Mouse (Mus musculus) adrenal gland, adult 2 months (tissue): ENCODE results near the gene Coro7. TPM values are rescaled to one million over a fixed set of nuclear protein-coding genes. Genes with fewer than 3 reads are reported as not detected.
"Not testable (repeated sequence)": the region's sequence is repeated elsewhere in the genome, so short reads cannot be mapped to it uniquely, and the experiment has no call there.

Source experiments
- DNase-seq: peaks from one replicate; pipeline ENCODE4 v3.0.0; 2021
- polyA plus RNA-seq: library from polyadenylated mRNA; depleted of rRNA; stranded (reverse); fragments of >200 nt; gene quantifications from 2 replicates; pipeline ENCODE4 v1.2.3, GENCODE M21; 2012
- total RNA-seq, 2 experiments: library from RNA; stranded (reverse); gene quantifications; 2 replicates each; pipeline ENCODE4 v1.2.3; 2021

Gene Coro7
- total and polyA plus RNA-seq, 3 experiments = 27.3 to 58.0 (median 35.5) TPM

DNA sequence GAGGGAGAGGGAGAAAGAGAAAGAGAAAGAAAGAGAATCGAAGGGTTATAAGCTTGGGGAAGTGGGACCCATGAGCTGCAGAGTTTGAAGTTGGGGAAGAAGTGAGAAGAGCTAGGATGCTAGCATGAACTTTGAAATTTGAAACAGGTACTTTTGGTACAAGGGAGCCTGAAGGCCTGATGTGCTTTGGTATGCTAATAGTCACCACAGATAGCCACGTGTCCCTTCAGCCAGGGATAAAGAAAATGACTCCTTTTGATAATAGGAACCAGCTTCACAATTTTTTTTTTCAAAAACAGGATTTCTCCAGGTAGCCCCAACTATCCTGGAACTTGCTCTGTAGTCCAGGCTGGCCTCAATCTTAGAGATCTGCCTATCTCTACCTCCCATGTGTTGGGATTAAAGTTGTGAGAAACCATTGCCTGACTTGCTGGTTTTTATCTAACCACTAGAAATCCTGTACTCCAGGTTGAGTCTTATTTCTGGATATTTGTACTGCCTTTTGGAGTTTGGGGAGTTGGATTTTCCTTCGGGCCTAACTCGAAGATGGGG lies 3.1 kb upstream of the Coro7 start:
- DNase-seq = no peak

- not testable (repeated sequence) for DNase-seq
Observed at GRCm38 (mm10) chr16:4680922-4681455, 1.4 kb upstream of the Coro7 start.

- no peak for DNase-seq
Observed at GRCm38 (mm10) chr16:4678080-4678479, 1.5 kb downstream of the Coro7 start.

DNA sequence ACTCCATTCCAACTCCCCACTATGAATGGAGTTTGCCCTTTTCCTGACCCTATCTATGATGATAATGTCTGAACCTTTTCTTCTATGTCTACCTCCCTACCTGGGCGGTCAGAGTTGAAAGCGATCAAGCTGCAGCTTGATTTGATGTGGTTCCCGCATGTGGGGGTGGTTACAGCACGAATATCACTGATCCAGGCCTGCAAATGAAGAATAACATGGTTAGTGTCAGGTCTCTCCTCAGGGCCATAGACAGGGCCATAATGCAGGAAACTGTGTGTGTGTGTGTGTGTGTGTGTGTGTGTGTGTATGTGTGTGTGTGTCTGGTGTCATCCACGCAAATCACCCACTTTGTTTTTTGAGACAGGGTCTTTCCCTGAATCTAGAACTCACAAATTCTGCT lies 2.7 kb downstream of the Coro7 start:
- no peak for DNase-seq

DNA sequence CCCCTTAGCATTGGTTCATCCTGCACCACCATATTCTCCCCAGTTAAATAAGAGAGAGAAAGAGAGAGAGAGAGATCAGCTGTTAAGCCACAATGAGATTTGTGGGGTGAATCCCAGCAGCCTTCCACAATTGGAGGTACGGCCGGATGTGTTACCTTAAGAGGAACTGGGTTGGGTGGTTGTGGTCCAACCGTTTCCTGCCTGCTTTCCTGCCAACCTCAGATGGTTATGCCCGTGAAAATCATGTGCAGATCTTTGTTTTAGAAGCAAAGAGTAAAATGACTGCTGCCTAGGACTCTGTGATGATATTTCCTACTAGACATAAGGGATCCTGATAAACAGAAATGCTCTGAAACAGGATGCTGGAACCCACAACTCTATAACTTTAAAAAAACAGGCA lies 5.5 kb downstream of the Coro7 start:
- no peak for DNase-seq

DNA sequence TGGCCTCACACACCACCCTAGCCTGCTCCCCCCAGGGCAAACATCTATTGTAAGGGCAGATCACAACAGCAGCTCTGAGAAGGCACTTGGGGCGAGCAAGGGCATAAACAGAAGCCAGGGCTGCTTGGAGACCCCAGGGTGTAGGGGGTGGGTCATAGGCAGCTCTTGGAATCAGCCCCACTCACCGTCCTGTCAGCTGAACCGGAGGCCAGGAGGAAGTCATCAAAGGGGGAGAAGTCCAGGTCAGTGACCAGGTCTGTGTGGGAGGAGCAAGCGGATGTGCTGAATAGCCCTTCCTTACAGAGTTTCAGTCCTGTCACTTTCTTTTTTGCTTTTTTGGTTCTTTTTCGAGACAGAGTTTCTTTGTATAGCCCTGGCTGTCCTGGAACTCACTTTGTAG lies 9.3 kb downstream of the Coro7 start:
- DNase-seq = no peak

DNA sequence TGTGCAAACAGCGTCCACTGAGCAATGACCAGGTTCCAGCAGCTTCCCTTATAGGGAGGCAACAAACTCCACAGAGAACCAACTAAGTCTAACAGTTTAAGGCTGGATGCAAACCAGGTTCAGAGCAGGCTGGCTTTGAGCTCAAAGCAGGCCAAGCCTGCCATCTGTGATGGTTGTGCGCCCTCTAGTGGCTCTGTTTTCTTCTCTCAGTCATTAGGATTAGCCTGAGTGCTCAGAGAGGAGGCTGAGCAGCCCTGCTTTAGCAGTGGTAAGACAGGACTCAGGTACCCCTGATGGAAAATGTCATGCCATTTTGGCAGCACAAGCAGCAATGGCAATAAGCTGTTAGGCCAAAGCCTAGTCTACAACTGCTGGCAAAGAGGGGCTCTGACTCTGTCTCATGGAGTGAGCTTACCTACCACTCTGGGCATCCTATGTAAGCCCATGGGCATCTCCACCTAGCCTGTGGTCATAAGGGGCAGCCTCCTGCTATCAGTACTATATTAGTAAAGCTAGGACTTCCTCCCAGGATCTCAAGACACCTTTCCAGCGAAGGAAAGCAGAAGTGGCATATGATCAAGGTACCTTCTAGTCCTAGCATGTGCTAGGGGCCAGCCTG lies 12.3 kb downstream of the Coro7 start:
- DNase-seq = peak; percentile 84

- no peak for DNase-seq
Observed at GRCm38 (mm10) chr16:4665726-4666125, 13.9 kb downstream of the Coro7 start.

- DNase-seq = no peak
Observed at GRCm38 (mm10) chr16:4663806-4664205, 15.8 kb downstream of the Coro7 start.

DNA sequence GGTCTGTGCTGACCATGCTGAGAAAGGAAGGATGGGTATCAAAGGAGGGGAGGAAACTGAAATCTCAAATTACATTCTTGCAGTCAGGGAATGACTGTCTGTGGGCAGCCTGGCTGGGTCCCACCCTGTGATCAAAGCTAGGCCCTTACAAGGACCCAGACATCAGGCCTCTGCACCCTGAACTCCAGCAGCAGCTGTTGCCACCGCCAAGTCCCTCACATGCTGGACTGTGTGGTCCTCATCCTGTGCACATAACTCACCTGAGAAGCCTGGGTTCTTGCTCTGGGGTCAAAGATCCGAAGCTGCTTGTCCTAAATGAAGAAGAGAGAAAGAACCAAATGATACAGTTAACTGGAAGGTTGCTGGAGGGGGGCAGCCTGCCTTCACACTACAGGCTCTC lies 18.0 kb downstream of the Coro7 start:
- DNase-seq = no peak

- DNase-seq = no peak
Observed at GRCm38 (mm10) chr16:4659326-4659725, 20.3 kb downstream of the Coro7 start.

DNA sequence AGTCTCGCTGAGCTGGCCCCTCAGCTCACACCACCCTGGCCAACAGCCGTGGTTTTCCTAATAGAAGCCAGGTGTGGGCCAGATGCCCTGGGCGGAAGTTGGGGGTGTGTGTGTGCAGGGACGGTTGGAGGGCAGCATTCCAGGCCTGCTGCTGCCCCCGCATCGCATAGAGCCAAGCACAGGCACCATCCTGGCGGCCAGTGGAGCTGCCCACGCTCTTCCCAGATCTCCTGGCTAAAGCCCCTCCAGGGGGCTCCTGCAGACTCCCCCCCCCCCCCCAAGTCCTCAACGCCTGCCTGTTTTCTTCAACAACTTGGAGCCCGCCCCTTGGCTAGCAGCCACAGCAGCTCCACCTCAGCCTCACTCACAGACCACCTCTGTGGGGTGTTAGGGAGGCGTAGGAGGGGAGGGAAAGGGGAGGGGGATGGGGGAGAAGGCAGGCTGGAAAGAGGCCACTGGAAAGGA lies 20.8 kb downstream of the Coro7 start:
- peak; percentile 6 for DNase-seq

- DNase-seq = no peak
Observed at GRCm38 (mm10) chr16:4656571-4657081, 23.0 kb downstream of the Coro7 start.

DNA sequence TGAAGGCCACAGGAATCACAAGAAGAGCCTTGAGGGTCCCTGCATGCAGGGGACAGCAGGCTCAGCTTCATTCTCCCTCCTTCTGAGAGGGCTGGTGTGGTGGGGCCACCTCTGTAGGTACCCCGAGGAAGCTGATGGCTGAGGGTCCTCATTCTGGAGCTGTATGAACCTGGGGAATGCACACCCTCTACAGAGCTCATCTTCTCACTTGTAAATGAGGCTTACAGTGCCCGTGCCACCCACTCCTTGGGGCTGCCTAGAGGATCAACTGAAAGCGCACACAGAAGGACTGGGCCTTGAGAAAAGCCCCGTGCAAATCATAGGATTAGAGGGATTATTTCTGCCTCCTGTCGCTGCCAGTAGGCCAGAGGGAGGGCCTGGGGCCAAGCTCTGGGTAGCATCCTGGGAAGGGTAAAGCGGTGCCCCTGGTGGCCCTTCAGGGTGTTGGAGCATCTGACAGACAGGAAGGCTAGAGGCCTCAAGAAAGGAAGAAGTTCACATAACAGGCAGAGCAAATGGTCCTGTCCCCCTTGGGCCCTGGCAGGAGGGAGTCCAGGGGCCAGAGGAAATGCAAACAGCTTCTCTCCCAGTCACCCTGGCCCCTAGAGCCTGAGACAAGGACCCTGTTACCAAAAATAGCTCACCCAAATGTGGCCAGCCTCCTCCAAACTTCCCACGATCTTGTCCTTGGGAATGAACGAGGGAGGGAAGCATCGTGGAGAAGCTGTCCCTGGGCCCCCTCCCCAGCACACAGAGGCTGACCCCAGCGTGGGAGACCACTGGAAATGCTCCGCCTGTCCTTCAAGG lies 23.6 kb downstream of the Coro7 start:
- no peak for DNase-seq

- DNase-seq = peak; percentile 41
Observed at GRCm38 (mm10) chr16:4655251-4655734, 24.3 kb downstream of the Coro7 start.

- no peak for DNase-seq
Observed at GRCm38 (mm10) chr16:4654706-4655105, 24.9 kb downstream of the Coro7 start.

DNA sequence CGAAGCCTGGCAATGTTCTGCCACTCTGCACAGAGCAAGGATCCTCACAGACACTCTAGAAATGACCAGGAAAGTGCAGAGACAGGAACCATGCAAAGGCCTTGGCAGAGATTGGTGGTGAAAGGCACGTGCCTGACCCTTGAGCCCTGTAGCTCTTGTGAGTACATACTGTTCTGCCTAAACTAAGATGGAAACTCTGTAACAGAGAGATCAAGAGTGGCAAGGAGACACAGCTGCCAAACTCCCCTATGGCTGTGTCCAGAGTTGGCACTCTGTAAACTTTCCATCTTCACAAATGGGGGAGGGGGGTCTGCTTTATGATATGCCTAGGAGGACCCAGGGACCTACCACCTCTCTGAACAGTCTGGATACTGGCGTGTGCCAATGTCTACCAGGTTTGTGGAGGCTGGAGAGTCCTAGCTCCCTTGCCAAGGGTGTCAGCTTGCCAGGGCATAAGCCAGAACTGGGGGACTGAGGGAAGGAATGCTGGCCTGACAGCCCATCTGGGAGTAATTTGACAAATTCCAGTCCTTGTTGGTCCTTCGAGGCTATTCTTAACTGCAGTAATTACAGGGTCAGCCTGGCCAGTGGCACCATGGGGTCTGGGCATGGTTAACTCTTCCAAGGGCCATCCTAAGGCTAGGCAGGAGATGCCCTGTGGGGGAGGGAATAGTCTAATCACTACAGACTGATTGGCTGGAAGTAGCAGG lies 26.7 kb downstream of the Coro7 start:
- DNase-seq = no peak

GRCm38 (mm10) chr16:4651624-4652023 lies 28.0 kb downstream of the Coro7 start:
- peak; percentile 26 for DNase-seq

GRCm38 (mm10) chr16:4651081-4651480 lies 28.5 kb downstream of the Coro7 start:
- DNase-seq = no peak

- no peak for DNase-seq
Observed at GRCm38 (mm10) chr16:4650161-4650560, 29.4 kb downstream of the Coro7 start.

GRCm38 (mm10) chr16:4649692-4650091 lies 29.9 kb downstream of the Coro7 start:
- no peak for DNase-seq

- no peak for DNase-seq
Observed at GRCm38 (mm10) chr16:4649211-4649610, 30.4 kb downstream of the Coro7 start.
